Mouse (Mus musculus): ENCODE measurements around the gene Vps33b.

DNA sequence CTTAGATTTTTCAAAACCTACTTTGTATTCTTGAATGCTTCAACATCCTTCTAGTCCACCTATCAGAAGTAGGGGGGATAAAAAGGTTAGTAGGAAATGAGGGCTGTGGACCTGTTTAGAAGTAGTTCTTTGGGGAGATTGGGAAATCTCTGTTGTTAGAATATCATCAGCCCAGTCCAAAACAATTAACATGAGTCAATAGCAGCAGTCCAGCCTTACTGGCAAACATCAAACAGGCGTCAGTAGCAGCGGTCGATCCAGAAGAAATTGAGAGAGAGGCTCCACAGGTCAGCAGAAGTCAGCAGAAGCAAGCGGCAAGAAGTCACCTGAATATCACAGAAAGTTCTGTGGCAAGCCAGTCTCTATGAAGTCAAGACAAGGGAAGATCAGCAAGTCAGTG is 24.6 kb upstream of the Vps33b start:
- TF ChIP-seq FLI1 (IDR thresholded peaks at IDR 0.05; ENCODE audit: low read length) (no peak), GATA1 (IDR thresholded peaks at IDR 0.05; ENCODE audit: borderline replicate concordance, low read length) (no peak)

Data from megakaryocyte, embryonic 14.5 days (primary cell).